Mouse (Mus musculus): ENCODE results near the gene Cutc. TPM values are rescaled to one million over a fixed set of nuclear protein-coding genes. Genes with fewer than 3 reads are reported as not detected.

Gene Cutc
- total RNA-seq, 1 experiment = 3.8 TPM

DNA sequence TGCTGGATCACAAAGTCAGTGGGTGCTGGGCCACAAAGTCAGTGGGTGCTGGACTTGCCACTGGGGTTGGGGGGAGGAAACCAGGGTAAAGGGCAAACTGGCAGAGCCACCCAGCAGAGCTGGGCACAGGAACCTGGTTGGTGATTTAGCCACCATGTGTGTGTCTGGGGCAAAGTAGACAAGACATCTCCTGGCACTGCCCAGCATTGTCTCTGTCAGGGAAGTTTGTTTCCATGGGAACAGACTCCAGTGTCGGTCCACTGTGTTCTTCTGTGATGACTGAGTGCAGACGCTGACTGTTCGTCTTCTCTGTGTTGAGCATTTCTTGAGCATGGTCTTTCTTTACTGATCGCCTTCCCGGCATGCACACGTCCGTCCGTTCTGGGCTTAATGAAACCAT is 43.5 kb upstream of the Cutc start:
- peaks cover 6 to 8% of the 10 kb centered on the region in 2 experiments for H3K4me1 ChIP-seq (ENCODE audit: control insufficient read depth in 2 of 2, insufficient read depth in 2 of 2, low read length in 2 of 2, poor library complexity in 1 of 2)
- in situ Hi-C loops (cut with MboI; ENCODE audit: low sequenced_read_pairs in 2 of 2, unreplicated experiment in 2 of 2) = no loop called here
- TF ChIP-seq HCFC1 (IDR thresholded peaks at IDR 0.05; ENCODE audit: borderline replicate concordance, insufficient read depth, low read length) (no peak), MAFK (IDR thresholded peaks at IDR 0.05; ENCODE audit: insufficient read depth, low read depth, low read length) (no peak), ZC3H11A (IDR thresholded peaks at IDR 0.05; ENCODE audit: borderline replicate concordance, low read depth, low read length) (no peak), ZNF384 (IDR thresholded peaks at IDR 0.05; ENCODE audit: low read depth, low read length) (no peak), CHD2 (IDR thresholded peaks at IDR 0.05; ENCODE audit: low read depth, low read length) (no peak)
- H3K27ac ChIP-seq (ENCODE audit: insufficient read depth, low read depth, low read length, poor library complexity, severe bottlenecking) = no peak overlapping the region
- DNase-seq (ENCODE audit: low read depth, low spot score) = no peak
- no peak overlapping the region for H3K9ac ChIP-seq (ENCODE audit: insufficient read depth, low read depth, low read length, poor library complexity, severe bottlenecking)
- H3K36me3 ChIP-seq (ENCODE audit: control insufficient read depth, insufficient read depth, low read length, poor library complexity, severe bottlenecking) = no peaks in the 10 kb centered on the region; the same call in 1 of the 2 replicates
- no peak overlapping the region for H3K4me3 ChIP-seq (ENCODE audit: insufficient read depth in 1 of 2, low read depth in 1 of 2, low read length in 2 of 2, poor library complexity in 1 of 2, severe bottlenecking in 1 of 2)
- no peaks in the 10 kb centered on the region for H3K9me3 ChIP-seq (ENCODE audit: control insufficient read depth, insufficient read depth, low read depth, low read length)

DNA sequence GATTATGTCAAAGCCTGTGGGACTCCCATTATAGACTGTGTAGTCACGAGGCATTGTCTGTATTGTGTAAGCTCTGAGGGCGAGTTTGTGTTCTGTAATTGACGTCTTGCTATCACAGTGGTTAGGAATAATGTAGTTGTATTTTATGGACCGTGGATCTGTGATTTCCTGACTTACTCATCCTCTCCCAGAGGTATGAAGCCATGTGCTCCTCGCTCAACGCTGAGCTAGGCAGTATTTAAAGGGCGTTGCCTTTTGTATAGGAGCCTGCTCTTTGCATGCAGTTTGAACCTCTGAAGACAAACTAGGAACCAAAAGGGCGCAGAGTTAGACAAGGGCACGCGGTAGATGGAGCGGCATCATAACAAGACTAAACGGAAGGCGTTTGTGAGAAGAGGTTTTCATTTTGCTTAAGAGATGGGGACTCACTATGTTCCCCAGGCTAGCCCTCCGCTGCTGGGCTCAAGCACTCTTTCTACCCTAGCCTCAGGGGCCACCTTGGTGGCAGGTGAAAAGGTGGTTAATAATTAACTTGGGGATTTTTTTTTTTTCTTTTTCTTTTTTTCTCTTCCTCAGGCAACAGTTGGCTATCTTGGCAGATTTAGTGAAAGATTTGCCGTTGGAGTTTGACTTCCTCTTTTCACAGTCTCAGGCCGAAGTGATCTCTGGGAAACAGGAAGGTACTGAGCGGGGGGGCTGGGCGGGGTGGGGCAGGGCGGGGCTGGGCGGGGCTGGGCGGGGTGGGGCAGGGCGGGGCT is 41.5 kb upstream of the Cutc start:
- Histone ChIP-seq H3K9me3 (ENCODE audit: control insufficient read depth, insufficient read depth, low read depth, low read length) (no peaks in the 10 kb centered on the region), H3K4me1 (ENCODE audit: control insufficient read depth in 2 of 2, insufficient read depth in 2 of 2, low read length in 2 of 2, poor library complexity in 1 of 2) (peaks cover 6 to 8% of the 10 kb centered on the region in 2 experiments), H3K9ac (ENCODE audit: insufficient read depth, low read depth, low read length, poor library complexity, severe bottlenecking) (peak overlapping the region; percentile 20; the same call in 1 of the 2 replicates), H3K27ac (ENCODE audit: insufficient read depth, low read depth, low read length, poor library complexity, severe bottlenecking) (no peak overlapping the region), H3K4me3 (ENCODE audit: insufficient read depth in 1 of 2, low read depth in 1 of 2, low read length in 2 of 2, poor library complexity in 1 of 2, severe bottlenecking in 1 of 2) (peak overlapping the region in 1 of 2 experiments; percentile 57; a peak in 3 of 4 replicates), H3K36me3 (ENCODE audit: control insufficient read depth, insufficient read depth, low read length, poor library complexity, severe bottlenecking) (no peaks in the 10 kb centered on the region)
- DNase-seq (ENCODE audit: low read depth, low spot score) = no peak
- in situ Hi-C loops (cut with MboI; ENCODE audit: low sequenced_read_pairs in 2 of 2, unreplicated experiment in 2 of 2) = no loop called here
- TF ChIP-seq MAFK (IDR thresholded peaks at IDR 0.05; ENCODE audit: insufficient read depth, low read depth, low read length) = no peak
- no peak for TF ChIP-seq CHD2 (IDR thresholded peaks at IDR 0.05; ENCODE audit: low read depth, low read length)
- no peak for TF ChIP-seq ZC3H11A (IDR thresholded peaks at IDR 0.05; ENCODE audit: borderline replicate concordance, low read depth, low read length)
- TF ChIP-seq HCFC1 (IDR thresholded peaks at IDR 0.05; ENCODE audit: borderline replicate concordance, insufficient read depth, low read length) = no peak
- TF ChIP-seq ZNF384 (IDR thresholded peaks at IDR 0.05; ENCODE audit: low read depth, low read length) = no peak

DNA sequence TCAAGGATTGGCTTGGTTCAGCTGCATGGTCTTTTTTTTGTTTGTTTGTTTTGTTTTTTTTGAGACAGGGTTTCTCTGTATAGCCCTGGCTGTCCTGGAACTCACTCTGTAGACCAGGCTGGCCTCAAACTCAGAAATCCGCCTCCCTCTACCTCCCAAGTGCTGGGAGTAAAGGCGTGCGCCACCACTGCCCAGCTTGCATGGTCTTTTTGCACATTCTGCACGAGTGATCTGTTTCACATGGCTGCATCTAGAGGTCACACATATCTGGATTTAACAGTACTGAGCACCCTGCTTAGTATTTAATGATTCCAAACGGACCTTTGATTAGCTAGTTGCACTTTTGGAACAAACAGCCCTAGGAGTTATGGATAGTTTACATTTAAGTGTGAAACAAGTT is 40.8 kb upstream of the Cutc start:
- in situ Hi-C loops (cut with MboI; ENCODE audit: low sequenced_read_pairs in 2 of 2, unreplicated experiment in 2 of 2) = no loop called here
- Histone ChIP-seq H3K9ac (ENCODE audit: insufficient read depth, low read depth, low read length, poor library complexity, severe bottlenecking) (no peak overlapping the region), H3K27ac (ENCODE audit: insufficient read depth, low read depth, low read length, poor library complexity, severe bottlenecking) (no peak overlapping the region), H3K36me3 (ENCODE audit: control insufficient read depth, insufficient read depth, low read length, poor library complexity, severe bottlenecking) (no peaks in the 10 kb centered on the region), H3K4me3 (ENCODE audit: insufficient read depth in 1 of 2, low read depth in 1 of 2, low read length in 2 of 2, poor library complexity in 1 of 2, severe bottlenecking in 1 of 2) (no peak overlapping the region), H3K4me1 (ENCODE audit: control insufficient read depth in 2 of 2, insufficient read depth in 2 of 2, low read length in 2 of 2, poor library complexity in 1 of 2) (peaks cover 6 to 8% of the 10 kb centered on the region in 2 experiments), H3K9me3 (ENCODE audit: control insufficient read depth, insufficient read depth, low read depth, low read length) (no peaks in the 10 kb centered on the region)
- no peak for DNase-seq (ENCODE audit: low read depth, low spot score)
- no peak for TF ChIP-seq CHD2 (IDR thresholded peaks at IDR 0.05; ENCODE audit: low read depth, low read length)
- TF ChIP-seq ZC3H11A (IDR thresholded peaks at IDR 0.05; ENCODE audit: borderline replicate concordance, low read depth, low read length) = no peak
- TF ChIP-seq ZNF384 (IDR thresholded peaks at IDR 0.05; ENCODE audit: low read depth, low read length) = no peak
- TF ChIP-seq HCFC1 (IDR thresholded peaks at IDR 0.05; ENCODE audit: borderline replicate concordance, insufficient read depth, low read length) = no peak
- no peak for TF ChIP-seq MAFK (IDR thresholded peaks at IDR 0.05; ENCODE audit: insufficient read depth, low read depth, low read length)

DNA sequence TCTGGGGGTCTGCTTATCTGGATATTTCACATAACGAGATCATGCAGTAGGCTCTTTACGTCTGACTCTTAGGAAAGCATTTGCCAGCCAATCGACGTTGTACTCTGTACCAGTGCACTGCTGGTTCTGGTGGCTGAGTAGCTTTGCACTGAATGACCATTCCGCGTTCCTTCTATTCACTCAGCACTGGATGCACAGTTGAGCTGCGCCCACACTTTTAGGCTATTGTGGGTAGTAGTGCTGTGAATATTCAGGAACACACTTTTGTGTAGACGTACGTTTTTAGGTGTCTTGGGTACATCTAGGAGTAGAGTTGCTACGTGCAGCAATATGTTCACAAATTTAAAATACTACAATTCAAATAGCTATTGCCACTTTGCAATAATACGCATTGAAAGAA is 32.7 kb upstream of the Cutc start:
- in situ Hi-C loops (cut with MboI; ENCODE audit: low sequenced_read_pairs in 2 of 2, unreplicated experiment in 2 of 2) = no loop called here

More for the DNA sequence above, 32.7 kb upstream of the Cutc start:
- no peak overlapping the region for H3K4me3 ChIP-seq (ENCODE audit: insufficient read depth in 1 of 2, low read depth in 1 of 2, low read length in 2 of 2, poor library complexity in 1 of 2, severe bottlenecking in 1 of 2)
- no peaks in the 10 kb centered on the region for H3K9me3 ChIP-seq (ENCODE audit: control insufficient read depth, insufficient read depth, low read depth, low read length)
- H3K9ac ChIP-seq (ENCODE audit: insufficient read depth, low read depth, low read length, poor library complexity, severe bottlenecking) = no peak overlapping the region
- H3K36me3 ChIP-seq (ENCODE audit: control insufficient read depth, insufficient read depth, low read length, poor library complexity, severe bottlenecking) = no peaks in the 10 kb centered on the region; the same call in 1 of the 2 replicates
- no peak for TF ChIP-seq HCFC1 (IDR thresholded peaks at IDR 0.05; ENCODE audit: borderline replicate concordance, insufficient read depth, low read length)
- TF ChIP-seq ZC3H11A (IDR thresholded peaks at IDR 0.05; ENCODE audit: borderline replicate concordance, low read depth, low read length) = no peak
- TF ChIP-seq MAFK (IDR thresholded peaks at IDR 0.05; ENCODE audit: insufficient read depth, low read depth, low read length) = no peak
- TF ChIP-seq ZNF384 (IDR thresholded peaks at IDR 0.05; ENCODE audit: low read depth, low read length) = no peak
- no peak for TF ChIP-seq CHD2 (IDR thresholded peaks at IDR 0.05; ENCODE audit: low read depth, low read length)
- DNase-seq (ENCODE audit: low read depth, low spot score) = no peak
- H3K4me1 ChIP-seq (ENCODE audit: control insufficient read depth in 2 of 2, insufficient read depth in 2 of 2, low read length in 2 of 2, poor library complexity in 1 of 2) = no peaks in the 10 kb centered on the region
- H3K27ac ChIP-seq (ENCODE audit: insufficient read depth, low read depth, low read length, poor library complexity, severe bottlenecking) = no peak overlapping the region

Data from ES-E14 (cell line).